Mouse (Mus musculus): Measurements from ENCODE around the gene Sept1. TPM values are rescaled to one million over a fixed set of nuclear protein-coding genes. Genes with fewer than 3 reads are reported as not detected.
A peak's percentile ranks its signal among the peaks of the same experiment; 100 is the strongest.

The Sept1 gene
- polyA plus RNA-seq, 1 experiment from 2014 or later = 15.0 TPM

GRCm38 (mm10) chr7:127243870-127244657, 11.1 kb upstream of the Sept1 start, which contains the start of gene Zfp771:
Gene Zfp771 (plus strand): TSS chr7:127244274.
- Histone ChIP-seq H3K4me2 (ENCODE audit: low read depth, low read length) (peak within 1 kb of the TSS; percentile 82), H3K4me3 (replicated peaks; ENCODE audit: low read length) (peak within 1 kb of the TSS; percentile 77), H3K9me3 (replicated peaks; ENCODE audit: control insufficient read depth, low read length) (no peaks in the 10 kb centered on the region), H3K4me1 (ENCODE audit: control insufficient read depth, insufficient read depth, low read length) (peaks cover 17% of the 10 kb centered on the region), H3K27ac (ENCODE audit: low read length) (peak within 1 kb of the TSS; percentile 96), H3K36me3 (ENCODE audit: control insufficient read depth, insufficient read depth, low read length) (no peaks in the 10 kb centered on the region), H3K27me3 (ENCODE audit: control insufficient read depth, insufficient read depth, low read length) (no peaks in the 10 kb centered on the region), H3K9ac (ENCODE audit: low read length) (peak within 1 kb of the TSS; percentile 94)
- ATAC-seq (ENCODE audit: insufficient read depth, low FRiP score) = peak; percentile 97
- under 1% methylated on average over 56 of the region's 56 CpGs for WGBS

DNA sequence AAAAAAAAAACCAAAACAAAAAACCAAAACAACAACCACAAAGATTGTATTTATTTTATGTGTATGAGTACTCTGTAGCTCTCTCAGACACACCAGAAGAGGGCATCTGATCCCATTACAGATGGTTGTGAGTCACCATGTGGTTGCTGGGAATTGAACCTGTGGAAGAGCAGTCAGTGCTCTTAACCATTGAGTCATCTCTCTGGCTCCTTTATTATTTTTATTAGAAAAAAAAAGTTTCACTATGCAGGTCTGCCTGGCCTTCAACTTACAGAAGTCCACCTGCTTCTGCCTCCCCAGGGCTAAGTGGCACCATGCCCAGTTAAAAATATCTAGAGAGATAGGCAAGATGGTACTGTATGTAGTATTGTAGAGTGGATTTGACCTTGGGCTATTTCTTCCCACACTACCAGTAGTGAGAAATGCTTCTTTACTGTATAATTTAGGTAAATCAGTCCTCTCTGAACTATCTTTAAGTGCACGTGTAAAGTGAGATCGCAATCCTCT, 10.5 kb upstream of the Sept1 start:
- peak overlapping the region; percentile 96 for H3K27ac ChIP-seq (ENCODE audit: low read length)
- peak overlapping the region; percentile 82 for H3K4me2 ChIP-seq (ENCODE audit: low read depth, low read length)
- H3K4me1 ChIP-seq (ENCODE audit: control insufficient read depth, insufficient read depth, low read length) = peaks cover 17% of the 10 kb centered on the region
- peak overlapping the region; percentile 94 for H3K9ac ChIP-seq (ENCODE audit: low read length)
- ATAC-seq (ENCODE audit: insufficient read depth, low FRiP score) = no peak
- no peaks in the 10 kb centered on the region for H3K9me3 ChIP-seq (replicated peaks; ENCODE audit: control insufficient read depth, low read length)
- peak overlapping the region; percentile 77 for H3K4me3 ChIP-seq (replicated peaks; ENCODE audit: low read length)
- no peaks in the 10 kb centered on the region for H3K27me3 ChIP-seq (ENCODE audit: control insufficient read depth, insufficient read depth, low read length)
- H3K36me3 ChIP-seq (ENCODE audit: control insufficient read depth, insufficient read depth, low read length) = no peaks in the 10 kb centered on the region
- 32% methylated on average over 2 of the region's 2 CpGs for WGBS

DNA sequence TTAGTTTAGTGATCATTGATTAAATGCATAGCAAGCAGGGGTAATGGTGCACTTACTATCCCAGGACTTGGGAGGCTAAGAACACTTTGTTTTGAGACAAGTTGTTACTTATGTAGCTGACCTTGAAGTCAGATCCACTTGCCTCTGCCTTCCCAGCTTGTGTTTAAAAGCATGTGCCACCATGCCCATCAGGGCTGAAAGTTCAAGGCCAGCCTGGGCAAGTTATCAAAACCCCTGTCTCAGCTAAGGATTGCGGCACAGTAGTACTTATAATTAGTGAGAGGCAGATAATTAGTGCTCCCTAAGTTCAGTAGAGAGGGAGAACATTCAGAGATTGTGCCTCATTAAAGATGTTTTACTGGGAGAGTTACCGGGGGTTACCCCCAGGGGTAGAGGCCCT, 1.8 kb upstream of the Sept1 start:
- H3K4me2 ChIP-seq (ENCODE audit: low read depth, low read length) = no peak overlapping the region
- no peaks in the 10 kb centered on the region for H3K9me3 ChIP-seq (replicated peaks; ENCODE audit: control insufficient read depth, low read length)
- no peaks in the 10 kb centered on the region for H3K27me3 ChIP-seq (ENCODE audit: control insufficient read depth, insufficient read depth, low read length)
- ATAC-seq (ENCODE audit: insufficient read depth, low FRiP score) = no peak
- peaks cover 21% of the 10 kb centered on the region for H3K36me3 ChIP-seq (ENCODE audit: control insufficient read depth, insufficient read depth, low read length)
- no peak overlapping the region for H3K4me3 ChIP-seq (replicated peaks; ENCODE audit: low read length)
- H3K27ac ChIP-seq (ENCODE audit: low read length) = no peak overlapping the region
- peaks cover 17% of the 10 kb centered on the region for H3K4me1 ChIP-seq (ENCODE audit: control insufficient read depth, insufficient read depth, low read length)
- no peak overlapping the region for H3K9ac ChIP-seq (ENCODE audit: low read length)
- 98% methylated on average over 2 of the region's 2 CpGs for WGBS

DNA sequence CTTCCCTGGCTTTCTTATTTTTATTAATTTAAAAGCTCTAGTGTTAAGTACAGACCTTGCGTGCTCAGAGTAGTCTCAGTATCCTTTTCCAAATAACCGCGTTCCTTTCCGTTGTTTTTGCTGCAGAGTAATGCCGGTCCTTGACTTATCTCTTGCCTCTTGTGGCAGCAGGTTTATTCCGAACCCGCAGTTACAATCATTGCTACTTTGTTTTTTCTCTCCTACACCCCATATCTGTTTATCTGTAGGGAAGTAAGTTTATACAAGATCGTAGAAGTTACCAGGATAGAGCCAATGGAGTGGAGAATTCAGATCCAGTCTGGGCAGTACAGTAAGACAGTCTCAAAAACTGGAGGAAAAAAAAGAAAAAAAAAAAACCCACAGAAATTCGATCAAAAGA, 835 bp upstream of the Sept1 start:
- H3K4me2 ChIP-seq (ENCODE audit: low read depth, low read length) = peak overlapping the region; percentile 66
- 2% methylated on average over 9 of the region's 9 CpGs for WGBS
- H3K36me3 ChIP-seq (ENCODE audit: control insufficient read depth, insufficient read depth, low read length) = peaks cover 21% of the 10 kb centered on the region
- H3K4me1 ChIP-seq (ENCODE audit: control insufficient read depth, insufficient read depth, low read length) = peaks cover 17% of the 10 kb centered on the region
- ATAC-seq (ENCODE audit: insufficient read depth, low FRiP score) = no peak
- H3K27me3 ChIP-seq (ENCODE audit: control insufficient read depth, insufficient read depth, low read length) = no peaks in the 10 kb centered on the region
- H3K27ac ChIP-seq (ENCODE audit: low read length) = peak overlapping the region; percentile 96
- no peaks in the 10 kb centered on the region for H3K9me3 ChIP-seq (replicated peaks; ENCODE audit: control insufficient read depth, low read length)
- peak overlapping the region; percentile 89 for H3K4me3 ChIP-seq (replicated peaks; ENCODE audit: low read length)
- H3K9ac ChIP-seq (ENCODE audit: low read length) = peak overlapping the region; percentile 94

DNA sequence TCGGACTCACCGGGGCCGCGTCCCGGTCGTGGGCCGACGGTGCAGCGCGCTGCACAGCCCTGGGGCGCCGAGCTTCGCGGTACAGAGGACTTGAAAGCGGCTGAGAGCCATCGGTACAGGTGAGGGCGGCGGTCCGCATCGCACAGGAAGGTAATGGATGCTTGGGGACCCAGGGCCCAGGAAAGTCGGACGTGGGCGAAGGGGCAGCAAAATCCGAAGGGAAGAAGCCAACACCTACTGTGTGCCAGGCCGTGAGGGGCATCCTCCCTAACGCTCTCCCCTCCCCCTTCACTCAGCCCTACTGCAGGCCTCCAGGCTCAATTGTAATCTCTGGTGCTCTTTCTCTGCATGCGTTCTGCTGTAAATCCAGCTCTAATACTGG, 429 bp upstream of the Sept1 start:
- H3K4me3 ChIP-seq (replicated peaks; ENCODE audit: low read length) = peak overlapping the region; percentile 89
- 0% methylated on average over 27 of the region's 27 CpGs for WGBS
- peaks cover 17% of the 10 kb centered on the region for H3K4me1 ChIP-seq (ENCODE audit: control insufficient read depth, insufficient read depth, low read length)
- H3K27me3 ChIP-seq (ENCODE audit: control insufficient read depth, insufficient read depth, low read length) = no peaks in the 10 kb centered on the region
- peak overlapping the region; percentile 96 for H3K27ac ChIP-seq (ENCODE audit: low read length)
- no peaks in the 10 kb centered on the region for H3K9me3 ChIP-seq (replicated peaks; ENCODE audit: control insufficient read depth, low read length)
- peak; percentile 22 for ATAC-seq (ENCODE audit: insufficient read depth, low FRiP score)
- peak overlapping the region; percentile 66 for H3K4me2 ChIP-seq (ENCODE audit: low read depth, low read length)
- H3K36me3 ChIP-seq (ENCODE audit: control insufficient read depth, insufficient read depth, low read length) = peaks cover 21% of the 10 kb centered on the region
- H3K9ac ChIP-seq (ENCODE audit: low read length) = peak overlapping the region; percentile 94

- H3K4me3 ChIP-seq (replicated peaks; ENCODE audit: low read length) = peak overlapping the region; percentile 89
- H3K4me2 ChIP-seq (ENCODE audit: low read depth, low read length) = peak overlapping the region; percentile 75
- 4% methylated on average over 20 of the region's 20 CpGs for WGBS
- H3K27me3 ChIP-seq (ENCODE audit: control insufficient read depth, insufficient read depth, low read length) = no peaks in the 10 kb centered on the region
- no peaks in the 10 kb centered on the region for H3K9me3 ChIP-seq (replicated peaks; ENCODE audit: control insufficient read depth, low read length)
- no peak for ATAC-seq (ENCODE audit: insufficient read depth, low FRiP score)
- peaks cover 17% of the 10 kb centered on the region for H3K4me1 ChIP-seq (ENCODE audit: control insufficient read depth, insufficient read depth, low read length)
- peak overlapping the region; percentile 96 for H3K27ac ChIP-seq (ENCODE audit: low read length)
- H3K9ac ChIP-seq (ENCODE audit: low read length) = peak overlapping the region; percentile 94
- H3K36me3 ChIP-seq (ENCODE audit: control insufficient read depth, insufficient read depth, low read length) = peaks cover 21% of the 10 kb centered on the region
Measured at GRCm38 (mm10) chr7:127231826-127232621, 906 bp downstream of the Sept1 start.

- Histone ChIP-seq H3K9me3 (replicated peaks; ENCODE audit: control insufficient read depth, low read length) (no peaks in the 10 kb centered on the region), H3K4me3 (replicated peaks; ENCODE audit: low read length) (peak overlapping the region; percentile 89), H3K4me1 (ENCODE audit: control insufficient read depth, insufficient read depth, low read length) (peaks cover 17% of the 10 kb centered on the region), H3K36me3 (ENCODE audit: control insufficient read depth, insufficient read depth, low read length) (peaks cover 15% of the 10 kb centered on the region), H3K9ac (ENCODE audit: low read length) (peak overlapping the region; percentile 94), H3K4me2 (ENCODE audit: low read depth, low read length) (peak overlapping the region; percentile 75), H3K27me3 (ENCODE audit: control insufficient read depth, insufficient read depth, low read length) (no peaks in the 10 kb centered on the region), H3K27ac (ENCODE audit: low read length) (peak overlapping the region; percentile 96; the same call in 1 of the 2 replicates)
- ATAC-seq (ENCODE audit: insufficient read depth, low FRiP score) = no peak
- WGBS = 53% methylated on average over 3 of the region's 3 CpGs
Measured at GRCm38 (mm10) chr7:127231376-127231775, 1.6 kb downstream of the Sept1 start.

DNA sequence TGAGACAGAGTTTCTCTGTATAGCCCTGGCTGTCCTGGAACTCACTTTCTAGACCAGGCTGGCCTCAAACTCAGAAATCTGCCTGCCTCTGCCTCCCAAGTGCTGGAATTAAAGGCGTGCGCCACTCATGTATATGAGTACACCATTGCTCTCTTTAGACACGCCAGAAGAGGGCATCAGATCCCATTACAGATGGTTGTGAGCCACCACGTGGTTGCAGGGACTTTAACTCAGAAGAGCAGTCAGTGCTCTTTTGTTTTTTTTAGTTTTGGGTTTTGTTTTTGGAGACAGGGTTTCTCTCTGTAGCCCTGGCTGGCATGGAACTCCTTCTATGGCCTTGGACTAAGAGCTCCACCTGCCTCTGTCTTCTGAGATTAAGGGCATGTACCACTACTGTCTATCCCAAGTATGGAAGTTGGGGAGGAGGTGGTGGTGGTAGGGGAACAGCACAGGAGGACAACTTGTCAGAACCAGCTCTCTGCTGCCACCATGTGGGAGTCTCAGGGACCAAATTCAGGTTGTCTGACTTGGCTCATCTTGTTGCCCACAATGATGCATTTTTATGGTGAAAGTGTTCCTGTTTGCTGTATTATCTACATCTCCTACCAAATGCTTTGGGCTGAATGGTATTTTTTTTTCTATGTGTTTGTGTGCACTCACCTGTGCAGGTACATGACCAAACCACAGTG, 4.2 kb downstream of the Sept1 start:
- Histone ChIP-seq H3K9ac (ENCODE audit: low read length) (no peak overlapping the region), H3K4me3 (replicated peaks; ENCODE audit: low read length) (no peak overlapping the region), H3K4me2 (ENCODE audit: low read depth, low read length) (no peak overlapping the region), H3K9me3 (replicated peaks; ENCODE audit: control insufficient read depth, low read length) (no peaks in the 10 kb centered on the region), H3K4me1 (ENCODE audit: control insufficient read depth, insufficient read depth, low read length) (peaks cover 17% of the 10 kb centered on the region), H3K27ac (ENCODE audit: low read length) (no peak overlapping the region), H3K36me3 (ENCODE audit: control insufficient read depth, insufficient read depth, low read length) (no peaks in the 10 kb centered on the region; the same call in 1 of the 2 replicates), H3K27me3 (ENCODE audit: control insufficient read depth, insufficient read depth, low read length) (no peaks in the 10 kb centered on the region)
- WGBS = 64% methylated on average over 4 of the region's 4 CpGs
- no peak for ATAC-seq (ENCODE audit: insufficient read depth, low FRiP score)

Data from stomach, embryonic 16.5 days (tissue).